Mouse (Mus musculus) G1E (cell line): ENCODE results near the gene Gm26602. TPM values are rescaled to one million over a fixed set of nuclear protein-coding genes. Genes with fewer than 3 reads are reported as not detected.

Source experiments
- ATAC-seq: 2 replicates; pipeline ENCODE4 v1.8.0; 2016; ENCODE audit warnings: mild to moderate bottlenecking; ENCODE audit not compliant: insufficient number of reproducible peaks, poor library complexity, low FRiP score, severe bottlenecking; ENCODE audit errors: extremely low read depth
- DNase-seq: peaks from one replicate; pipeline ENCODE4 v3.0.0; 2012; ENCODE audit warnings: low spot score
- H3K27me3 ChIP-seq: 2 replicates; pipeline ENCODE4 v1.6.1; 2012; ENCODE audit warnings: mild to moderate bottlenecking, low read length, inconsistent platforms; ENCODE audit not compliant: insufficient read depth
- H3K36me3 ChIP-seq: replicated peaks from 2 replicates; pipeline ENCODE3; 2012; ENCODE audit warnings: mild to moderate bottlenecking, inconsistent platforms
- H3K4me1 ChIP-seq: 2 replicates; pipeline ENCODE4 v1.6.1; 2012; ENCODE audit warnings: low read depth, low read length, inconsistent platforms, mixed read lengths; ENCODE audit not compliant: insufficient read depth
- H3K4me3 ChIP-seq: 2 replicates; pipeline ENCODE4 v1.5.1; 2012; ENCODE audit warnings: low read depth, mild to moderate bottlenecking, inconsistent platforms, low read length, moderate library complexity, mixed read lengths
- H3K9me3 ChIP-seq: replicated peaks from 2 replicates; pipeline ENCODE4 v1.6.1; 2012; ENCODE audit warnings: inconsistent platforms
- CTCF ChIP-seq: IDR thresholded peaks from 2 replicates; pipeline ENCODE4 v1.5.1; 2012; ENCODE audit warnings: low read depth, low read length, inconsistent platforms, mixed read lengths
- GATA1 ChIP-seq: IDR thresholded peaks from 2 replicates; pipeline ENCODE4 v1.6.1; 2012; ENCODE audit warnings: borderline replicate concordance, low read length, inconsistent platforms, mixed read lengths
- GATA2 ChIP-seq: IDR thresholded peaks from 2 replicates; pipeline ENCODE4 v1.6.1; 2012; ENCODE audit warnings: low read depth, low read length, inconsistent platforms, borderline replicate concordance
- POLR2AphosphoS5 ChIP-seq: IDR thresholded peaks from 2 replicates; pipeline ENCODE4 v1.6.1; 2012; ENCODE audit warnings: low read depth, low read length, inconsistent platforms; ENCODE audit not compliant: insufficient replicate concordance
- TAL1 ChIP-seq: conservative IDR thresholded peaks from 2 replicates; pipeline ENCODE4 v1.6.1; 2012; ENCODE audit warnings: low read depth, low read length, inconsistent platforms, mixed read lengths
- polyA plus RNA-seq: library from polyadenylated mRNA; stranded (reverse); fragments of >175 nt; gene quantifications from 2 replicates; pipeline ENCODE4 v1.2.3, GENCODE M21; 2012
- total RNA-seq, 2 experiments: library from RNA; stranded (forward) in 1 of 2; stranded (reverse) in 1 of 2; fragments of 200-1000 nt in 1 of 2; fragments of >200 nt in 1 of 2; fragmentation: Nextera tagmentation in 1 of 2; gene quantifications; 2 replicates each; pipeline ENCODE4 v1.2.3; 2014 to 2017

The Gm26602 gene
- total and polyA plus RNA-seq, 3 experiments, result 0.41 TPM; not detected in 2

DNA sequence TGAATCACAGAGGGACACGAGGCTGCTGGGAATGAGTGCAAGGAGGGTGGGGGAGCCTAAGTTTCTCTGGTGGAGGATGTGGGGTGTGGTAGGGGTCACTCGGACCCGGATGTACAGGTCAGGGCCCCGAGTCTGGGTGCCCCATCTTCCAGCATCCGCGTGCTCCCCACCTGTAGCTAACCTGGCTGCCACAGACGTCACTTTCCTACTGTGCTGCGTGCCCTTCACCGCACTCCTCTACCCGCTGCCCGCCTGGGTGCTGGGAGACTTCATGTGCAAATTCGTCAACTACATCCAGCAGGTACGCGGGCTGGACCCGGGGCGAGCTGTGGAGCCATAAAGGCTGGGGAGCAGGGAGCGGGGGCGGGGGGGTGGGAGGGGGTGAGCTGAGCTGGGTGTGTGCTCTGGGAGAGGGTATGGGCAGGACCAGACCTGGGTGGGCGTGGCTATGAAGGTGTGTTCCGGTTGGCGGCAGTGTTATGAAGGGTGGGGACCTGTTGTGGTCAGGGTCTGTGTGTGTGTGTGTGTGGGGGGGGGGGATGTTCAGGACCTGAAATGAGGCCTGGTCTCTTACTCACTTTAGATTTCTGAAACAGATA is 8.7 kb downstream of the Gm26602 start:
- no peaks in the 10 kb centered on the region; the same call in 1 of the 2 replicates for H3K27me3 ChIP-seq
- TF ChIP-seq CTCF, result no peak
- TF ChIP-seq GATA1, result no peak
- no peak for TF ChIP-seq TAL1
- TF ChIP-seq GATA2, result no peak
- TF ChIP-seq POLR2AphosphoS5, result no peak
- peak overlapping the region; percentile 54; the same call in 1 of the 2 replicates for H3K4me3 ChIP-seq
- ATAC-seq, result no peak
- H3K4me1 ChIP-seq, result peaks cover 66% of the 10 kb centered on the region
- peaks cover 3% of the 10 kb centered on the region for H3K36me3 ChIP-seq
- DNase-seq, result no peak
- peaks cover 15% of the 10 kb centered on the region for H3K9me3 ChIP-seq

DNA sequence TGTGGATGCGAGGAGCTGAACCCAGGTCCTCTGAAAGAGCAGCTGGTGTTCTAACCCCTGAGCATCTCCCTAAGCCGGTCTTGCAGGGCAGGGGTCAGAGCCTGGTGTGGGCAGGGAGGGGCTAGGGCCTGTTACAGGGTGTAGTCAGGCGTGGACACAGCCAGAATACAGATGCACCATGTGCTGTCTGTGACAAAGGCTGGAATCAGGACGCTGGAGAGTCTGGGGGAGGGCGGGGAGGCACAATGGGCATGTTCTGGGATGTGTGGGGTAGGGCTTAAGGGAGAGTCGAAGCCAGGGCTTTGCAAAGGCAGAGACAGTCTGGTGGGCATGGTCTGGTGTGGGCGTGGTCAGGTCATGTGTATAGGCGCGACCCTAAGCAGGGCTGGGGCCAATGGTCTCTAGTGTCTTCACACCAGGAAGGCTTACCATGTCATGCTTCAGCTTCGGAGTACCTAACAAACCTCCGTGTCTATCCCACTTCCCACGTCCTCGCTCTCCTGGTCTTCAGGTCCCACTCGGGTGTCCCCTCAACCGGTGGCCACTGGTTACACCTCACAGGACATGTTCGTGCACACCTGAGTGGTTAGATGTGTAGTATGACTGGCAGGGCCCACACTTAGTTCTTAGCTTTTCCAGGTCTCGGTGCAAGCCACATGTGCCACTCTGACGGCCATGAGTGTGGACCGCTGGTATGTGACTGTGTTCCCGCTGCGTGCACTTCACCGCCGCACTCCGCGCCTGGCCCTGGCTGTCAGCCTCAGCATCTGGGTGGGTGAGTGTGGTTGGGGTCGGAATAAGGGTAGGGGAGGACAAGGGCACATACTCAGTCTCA is 9.6 kb downstream of the Gm26602 start:
- H3K27me3 ChIP-seq, result no peaks in the 10 kb centered on the region; the same call in 1 of the 2 replicates
- H3K4me3 ChIP-seq, result 0 out of 2 replicates have a peak overlapping the region, but pooled peaks have one; percentile 26
- H3K9me3 ChIP-seq, result peaks cover 15% of the 10 kb centered on the region
- H3K4me1 ChIP-seq, result peaks cover 62% of the 10 kb centered on the region
- H3K36me3 ChIP-seq, result peaks cover 1% of the 10 kb centered on the region
- ATAC-seq (no peak), DNase-seq (no peak)
- TF ChIP-seq GATA2 (no peak), POLR2AphosphoS5 (no peak), CTCF (no peak), GATA1 (no peak), TAL1 (no peak)

DNA sequence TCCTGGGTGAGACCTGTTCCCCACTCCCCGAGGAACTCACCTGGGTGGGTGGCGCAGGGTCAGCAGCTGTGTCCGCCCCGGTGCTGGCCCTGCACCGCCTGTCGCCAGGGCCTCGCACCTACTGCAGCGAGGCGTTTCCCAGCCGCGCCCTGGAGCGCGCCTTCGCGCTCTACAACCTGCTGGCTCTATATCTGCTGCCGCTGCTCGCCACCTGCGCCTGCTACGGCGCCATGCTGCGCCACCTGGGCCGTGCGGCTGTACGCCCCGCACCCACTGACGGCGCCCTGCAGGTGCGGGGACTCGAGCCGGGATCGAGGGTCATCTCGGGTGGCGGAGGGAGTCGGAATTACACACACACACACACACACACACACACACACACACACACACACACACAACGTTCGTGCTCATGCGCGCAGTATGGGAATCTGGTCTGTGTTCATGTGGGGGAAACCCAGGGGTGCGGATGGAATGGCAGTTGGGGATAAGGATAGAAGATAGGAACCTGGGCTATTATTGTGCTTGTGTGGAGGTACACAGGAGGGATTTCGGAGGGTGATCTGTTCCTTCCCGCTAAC is 10.4 kb downstream of the Gm26602 start, which contains the start of gene R3hdm4:
TSS of gene R3hdm4 (minus strand) at position 251 of the 578 bp plus-strand sequence.
- no peak for ATAC-seq
- Histone ChIP-seq H3K27me3 (no peaks in the 10 kb centered on the region; the same call in 1 of the 2 replicates), H3K36me3 (no peaks in the 10 kb centered on the region), H3K9me3 (peaks cover 15% of the 10 kb centered on the region), H3K4me1 (peaks cover 61% of the 10 kb centered on the region), H3K4me3 (peak within 1 kb of the TSS; percentile 26; the same call in 1 of the 2 replicates)
- TF ChIP-seq GATA2, result no peak
- no peak for TF ChIP-seq POLR2AphosphoS5
- no peak for TF ChIP-seq TAL1
- TF ChIP-seq GATA1, result no peak
- TF ChIP-seq CTCF, result no peak
- no peak for DNase-seq

DNA sequence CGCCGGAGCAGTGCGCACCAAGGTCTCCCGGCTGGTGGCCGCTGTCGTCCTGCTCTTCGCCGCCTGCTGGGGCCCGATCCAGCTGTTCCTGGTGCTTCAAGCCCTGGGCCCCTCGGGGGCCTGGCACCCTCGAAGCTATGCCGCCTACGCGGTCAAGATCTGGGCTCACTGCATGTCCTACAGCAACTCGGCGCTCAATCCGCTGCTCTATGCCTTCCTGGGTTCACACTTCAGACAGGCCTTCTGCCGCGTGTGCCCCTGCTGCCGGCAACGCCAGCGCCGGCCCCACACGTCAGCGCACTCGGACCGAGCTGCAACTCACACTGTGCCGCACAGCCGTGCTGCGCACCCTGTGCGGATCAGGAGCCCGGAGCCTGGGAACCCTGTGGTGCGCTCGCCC is 10.9 kb downstream of the Gm26602 start:
- peaks cover 64% of the 10 kb centered on the region for H3K4me1 ChIP-seq
- H3K4me3 ChIP-seq, result no peak overlapping the region
- H3K27me3 ChIP-seq, result no peaks in the 10 kb centered on the region; the same call in 1 of the 2 replicates
- no peak for DNase-seq
- no peaks in the 10 kb centered on the region for H3K36me3 ChIP-seq
- ATAC-seq, result no peak
- H3K9me3 ChIP-seq, result peaks cover 15% of the 10 kb centered on the region
- TF ChIP-seq CTCF (no peak), GATA2 (no peak), TAL1 (no peak), GATA1 (no peak), POLR2AphosphoS5 (no peak)

DNA sequence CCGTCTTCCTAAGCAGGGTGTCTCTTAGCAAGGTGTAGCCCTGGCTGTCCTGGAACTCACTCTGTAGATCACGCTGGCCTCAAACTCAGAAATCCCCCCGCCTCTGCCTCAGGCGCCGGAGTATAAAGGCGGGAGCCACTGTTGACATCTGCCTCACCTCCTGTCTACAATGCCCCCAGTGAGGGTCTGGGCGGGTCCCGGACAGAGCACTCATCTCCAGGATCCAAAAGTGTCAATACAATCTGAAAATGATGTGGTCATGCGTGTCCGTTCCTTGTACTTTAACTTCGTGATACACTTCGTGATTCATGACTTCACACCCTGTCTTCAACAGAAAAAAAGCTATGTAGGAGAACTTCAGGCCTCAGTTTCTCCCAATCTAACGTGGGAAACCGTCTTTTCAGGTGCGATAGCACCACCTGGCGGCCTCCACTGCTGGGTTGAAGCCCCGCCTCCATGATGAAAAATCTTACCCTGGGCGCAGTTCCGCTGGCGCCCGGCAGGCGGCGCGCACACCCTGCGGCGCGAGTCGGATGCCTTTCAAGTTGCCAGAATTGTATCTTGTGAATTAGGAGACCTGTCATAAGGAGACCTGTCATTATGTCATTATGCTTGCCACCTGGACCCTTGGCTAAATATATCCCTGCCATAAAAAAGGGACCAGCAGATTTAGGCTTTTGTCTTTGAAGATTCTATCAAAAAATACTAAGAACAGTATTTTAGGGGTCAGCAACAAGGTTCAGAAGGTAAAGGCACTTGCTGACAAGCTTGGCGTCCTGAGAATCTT is 14.5 kb downstream of the Gm26602 start:
- DNase-seq (no peak), ATAC-seq (no peak)

More for the DNA sequence above, 14.5 kb downstream of the Gm26602 start:
- Histone ChIP-seq H3K9me3 (peaks cover 15% of the 10 kb centered on the region), H3K27me3 (no peaks in the 10 kb centered on the region; the same call in 1 of the 2 replicates), H3K4me3 (peak overlapping the region; percentile 35; the same call in 1 of the 2 replicates), H3K4me1 (peaks cover 47% of the 10 kb centered on the region), H3K36me3 (peaks cover 11% of the 10 kb centered on the region)
- peak; percentile 100 for TF ChIP-seq CTCF
- TF ChIP-seq GATA2, result no peak
- TF ChIP-seq GATA1, result no peak
